Mouse (Mus musculus): ENCODE data around the gene Bag2. TPM values are rescaled to one million over a fixed set of nuclear protein-coding genes. Genes with fewer than 3 reads are reported as not detected.
"Not testable (repeated sequence)": the region's sequence is repeated elsewhere in the genome, so short reads cannot be mapped to it uniquely, and the experiment has no call there.

The Bag2 gene
- polyA plus RNA-seq, 1 experiment, result 1.8 TPM

DNA sequence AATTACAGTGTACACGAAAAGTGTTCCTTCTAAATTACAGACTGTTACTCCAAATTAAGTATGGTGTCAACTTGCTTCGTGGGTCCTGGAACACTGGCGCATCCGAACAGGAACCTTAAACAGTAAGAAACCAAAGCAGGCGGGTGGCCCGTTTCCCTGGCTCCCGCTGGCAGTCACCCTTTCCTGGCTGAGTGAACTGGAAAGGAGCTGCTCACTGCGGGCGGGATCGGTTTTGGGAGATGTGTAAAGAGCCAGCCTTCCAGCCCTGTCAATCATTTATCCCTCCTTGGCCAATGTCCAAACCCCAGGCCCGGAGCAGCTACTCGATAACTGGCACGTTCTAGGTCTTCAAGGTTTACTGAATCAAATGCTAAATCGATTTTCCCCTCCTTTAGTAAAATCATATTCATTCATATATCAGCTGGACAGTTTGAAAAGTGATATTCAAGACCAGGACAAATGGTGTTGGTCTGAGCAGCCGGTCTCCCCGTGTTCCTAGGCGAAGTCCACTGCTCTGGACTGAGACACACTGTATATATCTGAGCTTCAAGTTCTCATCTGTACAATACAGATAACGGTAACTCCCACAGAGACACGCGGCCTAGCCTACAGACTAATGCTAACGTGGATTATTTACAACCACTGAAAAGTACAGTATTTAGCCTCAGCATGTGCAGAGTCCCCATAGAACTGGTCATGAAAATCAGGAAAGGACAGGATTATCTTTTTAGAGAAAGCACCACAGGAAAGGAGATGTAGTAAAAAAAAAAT, 2.4 kb downstream of the Bag2 start:
- peaks cover 50% of the 10 kb centered on the region for H3K36me3 ChIP-seq (ENCODE audit: control insufficient read depth)
- peak; percentile 63 for TF ChIP-seq TAL1 (IDR thresholded peaks at IDR 0.05; ENCODE audit: low read length)
- peak; percentile 43 for TF ChIP-seq GATA1 (IDR thresholded peaks at IDR 0.05; ENCODE audit: low read length)
- no peaks in the 10 kb centered on the region for H3K27me3 ChIP-seq (ENCODE audit: control insufficient read depth)
- no peaks in the 10 kb centered on the region for H3K9me3 ChIP-seq (ENCODE audit: control insufficient read depth, low read length)
- H3K4me3 ChIP-seq (replicated peaks), result peak overlapping the region; percentile 86
- H3K4me1 ChIP-seq (ENCODE audit: control insufficient read depth), result peaks cover 61% of the 10 kb centered on the region

DNA sequence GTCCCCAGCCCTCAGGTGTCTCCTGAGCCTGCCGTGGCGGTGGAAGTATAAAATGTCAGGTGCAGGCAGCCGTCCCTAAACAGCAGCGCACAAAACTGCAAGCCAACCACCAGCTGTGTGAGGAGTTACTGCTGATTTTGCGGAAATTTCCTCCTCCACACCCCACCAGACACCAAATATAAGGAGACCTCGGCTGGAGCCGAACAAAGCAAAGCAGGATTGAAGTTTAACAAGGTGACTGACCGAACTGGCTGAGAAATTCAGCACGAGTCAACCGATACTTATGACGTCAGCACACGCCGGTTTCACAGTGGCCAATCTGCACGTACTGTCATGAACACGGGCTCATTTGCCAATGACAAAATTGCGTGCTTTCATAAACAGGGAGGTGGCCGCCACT, 3.5 kb downstream of the Bag2 start:
- Histone ChIP-seq H3K27me3 (ENCODE audit: control insufficient read depth) (no peaks in the 10 kb centered on the region), H3K36me3 (ENCODE audit: control insufficient read depth) (peaks cover 50% of the 10 kb centered on the region), H3K9me3 (ENCODE audit: control insufficient read depth, low read length) (peaks cover 3% of the 10 kb centered on the region; the same call in 1 of the 2 replicates), H3K4me3 (replicated peaks) (no peak overlapping the region), H3K4me1 (ENCODE audit: control insufficient read depth) (peaks cover 58% of the 10 kb centered on the region)
- TF ChIP-seq TAL1 (IDR thresholded peaks at IDR 0.05; ENCODE audit: low read length) (no peak), GATA1 (IDR thresholded peaks at IDR 0.05; ENCODE audit: low read length) (no peak)

DNA sequence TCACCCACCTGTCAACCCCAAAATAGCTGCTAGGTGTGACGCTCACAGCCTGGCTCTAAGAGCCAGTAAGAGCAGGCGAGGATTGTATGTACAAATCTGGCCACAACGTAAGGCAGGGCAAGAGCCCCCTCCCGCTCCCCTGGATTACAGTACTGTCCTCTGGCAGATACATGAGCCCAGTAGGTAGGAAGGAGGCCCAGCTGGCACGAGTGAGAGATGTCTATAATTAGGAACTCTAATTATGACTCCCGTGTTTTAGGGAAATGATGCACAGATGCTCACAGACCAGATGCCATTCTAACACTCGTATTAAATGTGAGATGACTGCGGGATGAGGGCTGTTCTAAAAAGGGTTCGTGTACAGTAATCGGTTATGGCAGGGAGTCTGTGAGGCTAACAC, 6.3 kb downstream of the Bag2 start:
- H3K9me3 ChIP-seq (ENCODE audit: control insufficient read depth, low read length), result peaks cover 3% of the 10 kb centered on the region; the same call in 1 of the 2 replicates
- H3K4me1 ChIP-seq (ENCODE audit: control insufficient read depth), result peaks cover 30% of the 10 kb centered on the region
- no peak overlapping the region for H3K4me3 ChIP-seq (replicated peaks)
- TF ChIP-seq GATA1 (IDR thresholded peaks at IDR 0.05; ENCODE audit: low read length), result no peak
- no peak for TF ChIP-seq TAL1 (IDR thresholded peaks at IDR 0.05; ENCODE audit: low read length)
- H3K36me3 ChIP-seq (ENCODE audit: control insufficient read depth), result peaks cover 78% of the 10 kb centered on the region
- no peaks in the 10 kb centered on the region for H3K27me3 ChIP-seq (ENCODE audit: control insufficient read depth)

DNA sequence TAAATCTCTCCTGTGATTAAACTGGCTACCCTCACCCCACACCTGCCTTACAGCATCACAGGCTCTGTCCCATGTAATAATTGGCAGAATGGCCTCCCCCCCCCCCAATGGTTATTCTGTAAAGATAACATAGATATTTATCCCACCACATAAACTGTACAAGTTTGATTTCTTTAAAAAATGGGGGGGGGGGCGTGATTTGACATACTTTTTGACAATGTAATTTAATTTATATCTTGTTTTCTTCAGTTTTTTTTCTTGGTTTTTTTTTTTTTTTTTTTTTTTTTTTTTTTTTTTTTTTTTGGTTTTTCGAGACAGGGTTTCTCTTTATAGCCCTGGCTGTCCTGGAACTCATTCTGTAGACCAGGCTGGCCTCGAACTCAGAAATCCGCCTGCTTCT, 7.9 kb downstream of the Bag2 start:
- H3K36me3 ChIP-seq (ENCODE audit: control insufficient read depth), result peaks cover 87% of the 10 kb centered on the region

DNA sequence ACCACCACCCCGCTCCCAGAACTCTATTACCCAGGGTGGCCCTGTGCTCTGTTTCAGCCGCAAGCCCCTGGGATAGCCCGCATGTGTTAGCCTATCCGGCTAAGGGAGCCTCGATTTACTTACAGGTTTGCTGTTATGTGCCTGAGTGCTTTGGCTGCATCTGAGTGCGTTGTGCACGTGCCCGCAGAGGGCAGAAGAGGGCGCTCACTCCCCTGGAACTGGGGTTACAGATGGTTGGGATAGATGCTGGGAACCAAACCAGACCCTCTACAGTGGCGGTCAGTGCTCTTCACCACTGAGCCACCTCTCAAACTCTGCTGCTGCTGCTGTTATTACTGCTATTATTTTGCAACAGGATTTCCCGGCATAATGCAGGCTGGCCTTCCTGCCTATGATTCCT, 8.5 kb downstream of the Bag2 start:
- peaks cover 9% of the 10 kb centered on the region for H3K4me1 ChIP-seq (ENCODE audit: control insufficient read depth)
- H3K4me3 ChIP-seq (replicated peaks), result no peak overlapping the region
- TF ChIP-seq GATA1 (IDR thresholded peaks at IDR 0.05; ENCODE audit: low read length), result no peak
- TF ChIP-seq TAL1 (IDR thresholded peaks at IDR 0.05; ENCODE audit: low read length), result no peak
- H3K27me3 ChIP-seq (ENCODE audit: control insufficient read depth), result no peaks in the 10 kb centered on the region
- peaks cover 86% of the 10 kb centered on the region for H3K36me3 ChIP-seq (ENCODE audit: control insufficient read depth)
- H3K9me3 ChIP-seq (ENCODE audit: control insufficient read depth, low read length), result peaks cover 3% of the 10 kb centered on the region; the same call in 1 of the 2 replicates

More for the DNA sequence above, 7.9 kb downstream of the Bag2 start:
- not testable (repeated sequence) for H3K27me3 ChIP-seq (ENCODE audit: control insufficient read depth); H3K9me3 ChIP-seq (ENCODE audit: control insufficient read depth, low read length); H3K4me3 ChIP-seq (replicated peaks)
- H3K4me1 ChIP-seq (ENCODE audit: control insufficient read depth), result peaks cover 15% of the 10 kb centered on the region

DNA sequence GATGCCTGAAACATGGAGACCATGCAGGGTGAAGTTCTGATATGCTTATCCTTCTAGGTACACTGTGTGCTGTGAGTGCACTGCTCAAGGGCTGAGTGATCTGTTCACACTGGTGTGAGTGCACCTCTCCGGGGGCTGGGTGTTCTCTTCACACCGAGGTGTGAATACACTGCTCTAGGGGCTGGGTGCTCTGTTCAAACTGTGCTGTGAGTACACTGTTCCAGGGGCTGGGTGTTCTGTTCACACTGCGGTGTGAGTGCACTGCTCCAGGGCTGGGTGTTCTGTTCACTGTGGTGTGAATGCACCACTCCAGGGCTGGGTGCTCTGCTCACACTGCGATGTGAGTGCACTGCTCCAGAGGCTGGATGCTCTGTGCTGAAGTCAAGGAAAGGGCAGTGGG, 11.7 kb downstream of the Bag2 start:
- Histone ChIP-seq H3K27me3 (ENCODE audit: control insufficient read depth) (no peaks in the 10 kb centered on the region), H3K9me3 (ENCODE audit: control insufficient read depth, low read length) (peaks cover 3% of the 10 kb centered on the region; the same call in 1 of the 2 replicates), H3K4me1 (ENCODE audit: control insufficient read depth) (no peaks in the 10 kb centered on the region), H3K36me3 (ENCODE audit: control insufficient read depth) (peaks cover 70% of the 10 kb centered on the region), H3K4me3 (replicated peaks) (no peak overlapping the region)
- TF ChIP-seq GATA1 (IDR thresholded peaks at IDR 0.05; ENCODE audit: low read length) (no peak), TAL1 (IDR thresholded peaks at IDR 0.05; ENCODE audit: low read length) (no peak)

DNA sequence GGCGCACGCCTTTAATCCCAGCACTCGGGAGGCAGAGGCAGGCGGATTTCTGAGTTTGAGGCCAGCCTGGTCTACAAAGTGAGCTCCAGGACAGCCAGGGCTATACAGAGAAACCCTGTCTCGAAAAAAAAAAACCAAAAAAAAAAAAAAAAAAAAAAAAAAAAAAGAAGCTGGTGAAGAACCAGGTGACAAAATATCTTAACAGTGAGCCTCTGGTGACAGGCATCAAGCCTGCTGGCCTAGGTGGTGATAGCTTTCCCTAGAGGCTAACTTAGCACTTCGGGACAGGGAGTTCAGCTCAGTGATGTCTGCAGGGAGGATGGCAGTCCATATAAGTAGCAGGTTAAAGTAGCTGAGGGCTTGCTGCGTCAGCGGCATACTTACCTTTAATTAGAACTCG, 12.8 kb downstream of the Bag2 start:
- H3K4me3 ChIP-seq (replicated peaks); H3K27me3 ChIP-seq (ENCODE audit: control insufficient read depth); H3K4me1 ChIP-seq (ENCODE audit: control insufficient read depth); H3K9me3 ChIP-seq (ENCODE audit: control insufficient read depth, low read length): not testable (repeated sequence)
- H3K36me3 ChIP-seq (ENCODE audit: control insufficient read depth), result peaks cover 75% of the 10 kb centered on the region

DNA sequence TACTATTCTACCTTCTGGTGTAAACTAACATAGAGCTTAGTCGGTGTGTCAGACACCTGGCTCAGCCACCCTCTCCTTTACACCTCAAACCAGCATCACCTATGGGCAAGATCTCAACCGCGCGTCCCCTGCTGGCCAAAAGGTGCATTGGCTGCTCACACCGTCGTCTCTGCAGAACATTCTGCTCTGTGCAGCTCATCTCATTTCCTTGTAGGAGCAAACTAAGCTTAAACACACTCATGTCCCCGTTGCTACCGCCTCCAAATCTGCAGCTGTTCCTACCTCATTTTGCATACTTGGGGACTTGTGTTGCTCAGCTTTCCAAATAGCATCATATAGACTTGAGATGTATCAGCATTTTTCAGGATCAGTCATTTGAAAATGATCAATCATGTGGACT, 14.7 kb downstream of the Bag2 start:
- Histone ChIP-seq H3K27me3 (ENCODE audit: control insufficient read depth) (no peaks in the 10 kb centered on the region), H3K4me3 (replicated peaks) (no peak overlapping the region), H3K4me1 (ENCODE audit: control insufficient read depth) (peaks cover 2% of the 10 kb centered on the region), H3K9me3 (ENCODE audit: control insufficient read depth, low read length) (no peaks in the 10 kb centered on the region), H3K36me3 (ENCODE audit: control insufficient read depth) (peaks cover 74% of the 10 kb centered on the region)
- no peak for TF ChIP-seq TAL1 (IDR thresholded peaks at IDR 0.05; ENCODE audit: low read length)
- TF ChIP-seq GATA1 (IDR thresholded peaks at IDR 0.05; ENCODE audit: low read length), result no peak

DNA sequence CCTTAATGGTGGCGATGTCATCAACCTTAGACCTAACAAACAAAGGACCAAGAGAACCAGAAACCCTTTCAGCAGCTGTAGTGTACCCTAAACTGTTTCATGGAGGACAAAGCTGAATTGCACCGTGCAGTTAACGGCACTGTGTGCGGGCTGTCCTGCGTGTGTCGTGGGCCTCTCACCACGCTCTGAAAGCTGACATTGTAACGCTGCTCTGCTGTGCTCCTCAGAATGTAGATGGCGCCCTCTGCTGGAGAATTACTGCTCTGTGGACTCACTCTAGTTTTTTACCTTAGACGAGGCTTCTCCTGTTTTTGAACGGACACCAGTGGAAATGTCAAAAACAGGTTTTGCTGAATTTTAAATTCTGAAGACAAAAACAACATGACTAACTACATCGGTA, 18.3 kb downstream of the Bag2 start:
- Histone ChIP-seq H3K27me3 (ENCODE audit: control insufficient read depth) (no peaks in the 10 kb centered on the region), H3K36me3 (ENCODE audit: control insufficient read depth) (peaks cover 70% of the 10 kb centered on the region), H3K9me3 (ENCODE audit: control insufficient read depth, low read length) (no peaks in the 10 kb centered on the region), H3K4me3 (replicated peaks) (no peak overlapping the region), H3K4me1 (ENCODE audit: control insufficient read depth) (peaks cover 2% of the 10 kb centered on the region)
- TF ChIP-seq TAL1 (IDR thresholded peaks at IDR 0.05; ENCODE audit: low read length) (no peak), GATA1 (IDR thresholded peaks at IDR 0.05; ENCODE audit: low read length) (no peak)
